Mouse (Mus musculus) MEL (cell line): ENCODE results near the gene Btn1a1. TPM values are rescaled to one million over a fixed set of nuclear protein-coding genes. Genes with fewer than 3 reads are reported as not detected.

Source experiments
- DNase-seq: peaks from one replicate; pipeline ENCODE4 v3.0.0; 2011; ENCODE audit warnings: low read depth, low spot score
- H3K27ac ChIP-seq: 2 replicates; pipeline ENCODE4 v1.5.1; 2012; ENCODE audit warnings: low read depth, mild to moderate bottlenecking, control low read depth, low read length, moderate library complexity; ENCODE audit not compliant: control insufficient read depth
- H3K27me3 ChIP-seq, 2 experiments: fragments of 150-350 bp in 1 of 2; sonication (generic) in 1 of 2; 2 replicates each; pipeline ENCODE4 v1.6.1; 2012; ENCODE audit warnings: low read length in 2 of 2, mild to moderate bottlenecking in 2 of 2, improper control_type of control experiment in 1 of 2, moderate library complexity in 1 of 2; ENCODE audit not compliant: insufficient read depth in 2 of 2, control insufficient read depth in 1 of 2
- H3K36me3 ChIP-seq, 2 experiments: 2 replicates each; pipeline ENCODE4 v1.6.1; 2012 to 2014; ENCODE audit warnings: low read length in 2 of 2, improper control_type of control experiment in 1 of 2, inconsistent platforms in 1 of 2, mild to moderate bottlenecking in 1 of 2; ENCODE audit not compliant: insufficient read depth in 2 of 2, control insufficient read depth in 1 of 2
- H3K4me1 ChIP-seq, 2 experiments: fragments of 150-350 bp in 1 of 2; sonication (generic) in 1 of 2; 2 replicates each; pipeline ENCODE4 v1.6.1; 2012; ENCODE audit warnings: low read length in 2 of 2, improper control_type of control experiment in 1 of 2, mild to moderate bottlenecking in 1 of 2; ENCODE audit not compliant: insufficient read depth in 2 of 2, control insufficient read depth in 1 of 2
- H3K4me3 ChIP-seq, 2 experiments: fragments of 150-350 bp in 1 of 2; sonication (generic) in 1 of 2; 2 replicates each; pipeline ENCODE4 v1.5.1; 2012; ENCODE audit warnings: low read depth in 2 of 2, low read length in 2 of 2, mild to moderate bottlenecking in 2 of 2, moderate library complexity in 2 of 2, control low read depth in 1 of 2, improper control_type of control experiment in 1 of 2; ENCODE audit not compliant: control insufficient read depth in 1 of 2, insufficient read depth in 1 of 2
- H3K79me2 ChIP-seq: 2 replicates; pipeline ENCODE4 v1.6.1; 2012; ENCODE audit warnings: mild to moderate bottlenecking, low read length, moderate library complexity; ENCODE audit not compliant: control insufficient read depth, poor library complexity, insufficient read depth
- H3K9ac ChIP-seq: 2 replicates; pipeline ENCODE4 v1.6.1; 2012; ENCODE audit warnings: low read depth, mild to moderate bottlenecking, control low read depth, low read length, moderate library complexity; ENCODE audit not compliant: control insufficient read depth, poor library complexity, severe bottlenecking
- H3K9me3 ChIP-seq: fragments of 150-350 bp; sonication (generic); replicated peaks from 2 replicates; pipeline ENCODE4 v1.6.1; 2012; ENCODE audit warnings: mild to moderate bottlenecking, low read length, improper control_type of control experiment, moderate library complexity; ENCODE audit not compliant: insufficient read depth
- CHD1 ChIP-seq: IDR thresholded peaks from 2 replicates; pipeline ENCODE4 v1.6.1; 2012; ENCODE audit warnings: low read depth, mild to moderate bottlenecking, inconsistent platforms, low read length, improper control_type of control experiment
- CHD2 ChIP-seq: IDR thresholded peaks from 2 replicates; pipeline ENCODE4 v1.6.1; 2011; ENCODE audit warnings: low read length, improper control_type of control experiment
- CTCF ChIP-seq, 3 experiments: IDR thresholded peaks in 2 of 3; conservative IDR thresholded peaks in 1 of 3; 2 replicates each; pipeline ENCODE4 v1.5.1; 2011 to 2012; ENCODE audit warnings: low read length in 3 of 3, low read depth in 2 of 3, mild to moderate bottlenecking in 2 of 3, improper control_type of control experiment in 1 of 3, inconsistent platforms in 1 of 3, mixed read lengths in 1 of 3, moderate library complexity in 1 of 3; ENCODE audit not compliant: control insufficient read depth in 1 of 3, insufficient read depth in 1 of 3, poor library complexity in 1 of 3, severe bottlenecking in 1 of 3
- GATA1 ChIP-seq: IDR thresholded peaks from 2 replicates; pipeline ENCODE4 v1.6.1; 2011; ENCODE audit warnings: low read depth, low read length, improper control_type of control experiment
- MEF2A ChIP-seq: IDR thresholded peaks from 2 replicates; pipeline ENCODE4 v1.6.1; 2014; ENCODE audit warnings: low read depth, mild to moderate bottlenecking, inconsistent platforms, low read length, improper control_type of control experiment; ENCODE audit not compliant: poor library complexity, insufficient replicate concordance, severe bottlenecking; ENCODE audit errors: extremely low read depth
- MXI1 ChIP-seq: IDR thresholded peaks from 2 replicates; pipeline ENCODE4 v1.6.1; 2011; ENCODE audit warnings: mild to moderate bottlenecking, low read depth, low read length, improper control_type of control experiment
- MYB ChIP-seq: IDR thresholded peaks from 2 replicates; pipeline ENCODE4 v1.6.1; 2011; ENCODE audit warnings: mild to moderate bottlenecking, low read depth, low read length, improper control_type of control experiment
- TBP ChIP-seq: IDR thresholded peaks from 2 replicates; pipeline ENCODE4 v1.8.0; 2011; ENCODE audit warnings: low read depth, low read length, improper control_type of control experiment
- polyA plus RNA-seq, 2 experiments: library from polyadenylated mRNA; stranded (reverse) in 1 of 2; unstranded in 1 of 2; fragments of >175 nt in 1 of 2; fragments of >200 nt in 1 of 2; gene quantifications; 2 replicates each; pipeline versions ENCODE4 v1.2.1 to v1.2.4; 2012; ENCODE audit warnings: low replicate concordance in 2 of 2, low read depth in 1 of 2; ENCODE audit not compliant: insufficient read length in 2 of 2, insufficient read depth in 1 of 2, missing spikeins in 1 of 2
- total RNA-seq: library from RNA; depleted of rRNA; stranded (reverse); fragments of 300-350 nt; gene quantifications from 2 replicates; pipeline ENCODE4 v1.2.3, GENCODE M21; 2012

Btn1a1 gene
- total and polyA plus RNA-seq, 3 experiments = 0.25 TPM; not detected in 2

- DNase-seq = peak; percentile 54
- Histone ChIP-seq H3K36me3 (peaks cover 0 to 4% of the 10 kb centered on the region in 2 experiments; a peak in 1 of 4 replicates), H3K4me3 (peak overlapping the region; percentile 52 to 80), H3K27me3 (no peaks in the 10 kb centered on the region), H3K27ac (no peak overlapping the region), H3K9me3 (no peaks in the 10 kb centered on the region), H3K4me1 (no peaks in the 10 kb centered on the region; a peak in 2 of 4 replicates), H3K9ac (peak overlapping the region; percentile 60), H3K79me2 (no peaks in the 10 kb centered on the region; the same call in 1 of the 2 replicates)
- TF ChIP-seq CTCF (IDR thresholded peaks at IDR 0.05 in 2 of 3, conservative IDR thresholded peaks at IDR 0.05 in 1 of 3; ENCODE audit: control insufficient read depth in 1 of 3, insufficient read depth in 1 of 3, low read depth in 2 of 3, low read length in 3 of 3, poor library complexity in 1 of 3, severe bottlenecking in 1 of 3) (no peak), GATA1 (0 out of 2 replicates have a peak, but pooled peaks have one; percentile 16)
Observed at GRCm38 (mm10) chr13:23429771-23430380, 35.8 kb downstream of the Btn1a1 start.

GRCm38 (mm10) chr13:23428166-23428993 is 37.3 kb downstream of the Btn1a1 start:
- peak; percentile 89 for DNase-seq
- no peaks in the 10 kb centered on the region for H3K9me3 ChIP-seq
- no peaks in the 10 kb centered on the region for H3K27me3 ChIP-seq
- H3K4me3 ChIP-seq = peak overlapping the region; percentile 42 to 58
- no peak overlapping the region for H3K27ac ChIP-seq
- peaks cover 0 to 4% of the 10 kb centered on the region in 2 experiments; a peak in 1 of 4 replicates for H3K36me3 ChIP-seq
- H3K4me1 ChIP-seq = no peaks in the 10 kb centered on the region; a peak in 2 of 4 replicates
- H3K9ac ChIP-seq = peak overlapping the region; percentile 37
- peaks cover 3% of the 10 kb centered on the region for H3K79me2 ChIP-seq
- TF ChIP-seq TBP (peak; percentile 99), GATA1 (peak; percentile 44; the same call in 1 of the 2 replicates), MYB (no peak), MXI1 (no peak), MEF2A (no peak)

GRCm38 (mm10) chr13:23427401-23427910 is 38.2 kb downstream of the Btn1a1 start:
- peak overlapping the region; percentile 42 to 58 for H3K4me3 ChIP-seq
- H3K27ac ChIP-seq = peak overlapping the region; percentile 65
- DNase-seq = peak; percentile 81
- no peaks in the 10 kb centered on the region for H3K27me3 ChIP-seq
- no peaks in the 10 kb centered on the region for H3K9me3 ChIP-seq
- peaks cover 0 to 4% of the 10 kb centered on the region in 2 experiments; a peak in 1 of 4 replicates for H3K36me3 ChIP-seq
- H3K9ac ChIP-seq = peak overlapping the region; percentile 37
- TF ChIP-seq CHD1 = no peak
- peak; percentile 58 for TF ChIP-seq GATA1
- TF ChIP-seq CHD2 = no peak
- H3K4me1 ChIP-seq = peaks cover 0 to 4% of the 10 kb centered on the region in 2 experiments; a peak in 2 of 4 replicates
- peaks cover 10% of the 10 kb centered on the region for H3K79me2 ChIP-seq
